Mouse (Mus musculus) skeletal muscle tissue, adult 2 months (tissue): ENCODE measurements around the gene Car5a.

Source experiments
- DNase-seq: peaks from one replicate; pipeline ENCODE4 v3.0.0-alpha.2; 2012; ENCODE audit warnings: low read depth, low spot score

Car5a gene

DNA sequence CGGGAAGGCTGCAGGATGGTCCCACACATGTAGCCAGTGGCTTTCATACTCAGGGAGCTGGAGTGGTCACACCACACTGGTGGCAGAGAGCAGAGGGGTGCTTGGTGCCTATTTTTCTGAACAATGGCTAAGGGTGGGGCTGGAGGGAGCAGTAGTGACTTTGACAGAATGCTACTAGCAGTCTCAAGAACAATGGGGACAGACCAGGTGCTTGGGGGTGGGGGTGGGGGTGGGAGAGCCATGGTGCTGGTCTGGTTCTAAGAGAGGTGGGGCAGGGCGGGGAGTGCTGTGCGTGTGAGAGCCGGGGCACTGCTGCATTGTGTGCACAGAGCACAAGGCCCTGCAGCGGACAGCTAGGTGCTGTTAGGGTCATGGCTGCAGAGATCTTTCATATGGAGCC, 62.8 kb downstream of the Car5a start:
- DNase-seq: no peak

DNA sequence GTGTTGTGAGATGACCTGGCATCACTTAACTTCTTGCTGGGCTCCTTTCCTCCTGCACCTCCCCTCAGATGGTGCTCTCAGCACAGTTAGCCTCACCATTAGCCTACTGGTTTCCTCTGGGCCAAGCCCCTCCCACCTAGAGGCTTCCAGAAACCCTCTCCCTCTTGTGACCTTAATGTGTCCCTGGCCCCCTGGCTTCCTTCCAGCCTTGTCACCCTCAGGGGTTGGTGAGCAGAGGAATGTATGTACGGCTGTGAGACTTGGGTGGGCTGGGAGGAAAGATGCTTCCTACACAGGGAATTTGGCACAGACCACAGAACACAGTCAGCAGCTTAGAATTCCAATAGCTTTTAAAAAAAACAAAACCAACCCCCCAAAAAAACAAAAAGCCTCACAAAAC, 63.9 kb downstream of the Car5a start:
- no peak for DNase-seq

DNA sequence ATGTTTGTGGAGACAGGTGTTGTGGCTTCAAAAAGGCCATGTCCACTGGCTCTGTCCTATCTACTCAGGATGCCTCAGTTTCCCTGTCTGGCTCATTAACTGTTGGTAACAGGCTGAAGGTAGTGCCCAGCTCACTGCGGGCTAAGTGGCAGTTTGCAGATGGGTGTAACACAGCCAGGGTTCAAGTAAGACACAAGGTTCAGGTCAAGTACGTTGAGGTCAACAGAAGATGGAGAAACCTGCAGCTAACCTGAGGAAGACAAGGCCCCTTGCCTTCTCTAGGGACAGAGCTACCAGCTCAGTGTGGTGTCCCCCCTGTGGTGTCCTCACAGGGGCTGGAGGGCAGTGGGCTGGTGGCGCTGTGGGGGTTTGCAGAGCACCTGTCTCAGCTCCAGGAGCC, 65.0 kb downstream of the Car5a start:
- no peak for DNase-seq

DNA sequence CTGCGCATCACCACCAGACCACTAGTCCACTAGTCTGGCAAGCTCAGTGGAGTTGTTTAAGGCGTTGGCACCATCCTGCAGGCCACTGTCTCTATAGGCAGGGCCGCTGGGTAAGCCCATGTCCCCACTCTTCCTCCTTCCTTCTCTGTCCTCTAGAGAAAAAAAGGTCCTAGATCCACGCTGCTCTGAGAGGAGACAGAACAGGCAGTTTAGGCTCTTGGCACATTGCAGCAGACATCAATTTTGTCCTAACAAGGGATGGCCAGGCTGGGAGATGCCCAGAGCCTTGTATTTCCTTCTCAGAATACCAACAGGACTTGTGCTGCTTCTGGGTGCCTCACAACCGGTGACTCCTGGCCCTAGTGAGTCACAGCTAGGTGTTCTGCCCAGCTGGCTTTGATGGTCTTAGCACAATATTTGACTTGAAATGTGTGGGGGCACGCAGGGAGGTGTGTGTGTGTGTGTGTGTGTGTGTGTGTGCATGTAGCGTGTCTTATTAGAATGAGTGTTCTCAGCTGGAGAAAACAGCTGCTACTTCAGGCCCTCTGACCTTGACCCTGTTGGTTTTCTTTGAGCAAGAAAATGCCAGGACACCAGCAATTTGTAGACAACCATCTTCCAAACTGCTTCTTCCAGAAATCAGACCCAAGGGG, 66.8 kb downstream of the Car5a start:
- DNase-seq: no peak

DNA sequence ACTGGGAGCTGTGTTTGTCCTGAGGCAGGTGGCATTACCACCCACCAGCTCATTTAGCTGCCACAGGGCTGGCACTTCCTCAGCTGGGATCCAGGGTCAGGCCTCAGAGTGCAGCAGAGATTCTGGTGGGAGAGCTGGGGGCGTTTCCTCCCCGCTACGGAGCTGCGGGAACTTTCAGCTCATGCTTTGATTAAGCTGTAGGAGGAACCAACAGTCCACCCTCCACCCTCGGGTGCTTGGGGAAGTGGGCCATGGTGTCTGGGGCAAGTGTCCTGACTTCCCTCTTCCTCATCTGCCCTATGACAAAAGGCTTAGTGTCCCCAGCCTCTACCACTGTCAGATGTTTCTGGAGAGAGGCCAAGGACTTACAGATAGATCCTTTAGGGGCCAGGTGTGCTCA, 67.5 kb downstream of the Car5a start:
- no peak for DNase-seq

DNA sequence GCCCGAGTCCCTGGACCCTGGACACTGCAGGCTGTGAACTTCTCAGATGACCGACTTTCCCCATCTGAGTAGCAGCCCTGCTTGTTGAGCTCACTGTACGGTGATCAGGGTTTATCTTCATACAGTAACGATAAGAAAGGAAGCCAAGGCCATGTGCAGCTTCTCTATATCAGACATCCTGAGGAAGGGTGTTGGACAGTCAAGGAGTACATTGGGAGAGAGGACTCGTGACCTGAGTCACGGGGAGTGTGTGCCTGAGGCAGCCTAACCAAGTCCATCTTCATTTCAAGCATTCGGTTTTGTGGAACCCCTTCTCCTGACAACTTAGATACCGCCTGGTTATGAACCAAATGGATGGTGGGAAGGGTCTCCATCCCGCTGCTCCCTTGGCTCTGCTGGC, 69.2 kb downstream of the Car5a start:
- DNase-seq: no peak

DNA sequence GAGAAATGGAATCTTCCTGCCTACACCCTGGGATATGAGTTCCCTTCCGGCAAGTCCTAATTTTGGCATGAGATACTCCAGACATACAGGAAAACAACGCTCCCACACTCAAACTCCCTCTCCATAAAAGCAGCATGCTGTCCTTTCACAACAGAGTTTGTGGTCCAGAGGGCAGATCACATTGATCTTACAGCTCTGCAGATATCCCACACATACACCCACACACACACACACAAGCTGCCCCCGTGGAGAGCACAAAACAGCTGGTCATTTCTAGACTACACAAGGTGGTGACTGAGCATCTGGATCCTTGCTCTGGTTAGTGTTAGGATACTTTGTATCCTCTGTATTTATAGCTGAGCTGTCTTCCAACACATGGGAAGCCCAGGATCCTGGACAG, 69.7 kb downstream of the Car5a start:
- DNase-seq: no peak

DNA sequence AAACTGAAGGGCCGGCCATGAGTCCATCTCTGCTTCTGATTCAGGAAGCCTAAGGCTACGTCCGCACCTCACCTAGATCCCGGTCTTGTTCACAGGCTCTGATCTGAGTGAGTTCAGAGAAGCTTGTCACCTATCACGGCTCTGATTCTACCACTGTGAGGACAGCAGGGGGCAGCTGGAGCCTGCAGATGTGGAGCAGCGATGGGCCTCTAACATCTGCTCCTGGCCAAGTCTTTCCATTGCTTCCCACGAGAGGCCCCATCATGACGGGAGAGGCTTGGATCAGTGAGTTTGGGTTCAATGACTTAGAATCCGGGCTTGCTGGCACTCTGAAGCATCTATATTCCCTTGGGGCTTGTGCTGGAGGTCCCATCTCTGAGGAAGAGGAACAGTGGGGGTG, 70.7 kb downstream of the Car5a start:
- DNase-seq: peak; percentile 56

DNA sequence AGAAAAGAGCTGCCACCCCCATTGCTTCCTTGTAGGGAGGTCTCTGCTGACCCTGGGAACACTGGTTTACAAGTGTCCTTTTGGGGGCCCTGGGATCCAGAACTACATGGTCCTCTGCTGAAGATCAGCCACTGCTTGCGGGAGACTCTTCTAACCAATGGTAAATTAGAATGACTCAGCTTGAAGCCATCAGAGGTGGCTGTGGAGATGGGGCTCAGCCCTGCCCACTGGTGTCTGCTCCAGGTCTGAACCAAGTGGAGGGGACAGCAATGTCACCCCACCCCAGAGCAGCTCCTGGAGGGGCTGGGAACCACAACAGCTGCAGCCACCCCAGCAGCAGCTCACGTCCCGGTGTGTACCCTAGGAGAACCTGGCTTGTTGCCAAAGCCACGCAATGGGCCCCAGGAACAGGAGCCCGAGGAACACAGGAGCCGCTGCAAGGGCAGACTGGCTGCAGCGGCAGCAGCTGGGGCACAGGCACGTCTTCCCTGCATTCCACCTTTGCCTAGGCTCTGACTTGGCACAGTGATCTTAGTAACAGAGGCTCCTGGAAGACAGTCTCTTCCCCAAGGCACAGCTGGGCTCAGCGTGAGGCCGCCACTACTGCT, 72.8 kb downstream of the Car5a start:
- DNase-seq: no peak

DNA sequence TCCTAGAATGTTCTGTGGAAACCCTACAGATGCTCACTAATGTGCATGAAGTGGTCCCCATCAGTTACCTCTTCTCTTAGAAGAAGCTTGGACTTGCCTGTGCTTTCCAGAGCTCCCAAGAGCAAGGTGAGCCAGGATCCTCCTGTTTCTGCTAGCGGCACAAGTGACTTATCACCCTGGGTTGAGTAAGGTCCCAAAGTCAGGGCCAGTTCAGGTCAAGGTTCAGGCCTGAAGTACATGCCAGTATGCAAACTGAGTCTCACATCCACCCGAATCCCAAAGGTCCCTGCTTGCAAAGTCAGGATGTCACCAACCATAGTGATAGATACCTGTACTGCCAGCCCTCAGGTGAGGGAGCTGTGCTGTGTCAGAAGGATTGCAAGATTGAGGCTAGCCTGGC, 74.5 kb downstream of the Car5a start:
- DNase-seq: no peak

DNA sequence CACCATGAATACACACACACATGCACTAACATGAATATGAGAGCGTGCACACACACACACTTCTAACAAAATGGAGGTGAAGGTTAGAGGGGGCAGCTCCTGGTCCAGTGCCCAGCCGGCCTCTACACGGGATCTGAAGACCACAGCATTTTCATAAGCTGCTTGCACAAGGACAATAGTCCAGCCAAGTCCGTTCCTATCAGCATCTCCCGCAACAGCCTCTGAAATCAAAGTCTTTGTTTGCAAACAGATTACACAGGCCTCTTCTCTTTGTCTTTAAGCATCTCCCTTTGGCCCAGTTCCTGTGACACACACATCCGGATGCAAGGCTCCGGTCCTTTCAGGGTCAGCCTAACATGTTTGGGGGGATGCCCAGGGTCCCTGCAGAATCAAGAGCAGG, 75.8 kb downstream of the Car5a start:
- no peak for DNase-seq

DNA sequence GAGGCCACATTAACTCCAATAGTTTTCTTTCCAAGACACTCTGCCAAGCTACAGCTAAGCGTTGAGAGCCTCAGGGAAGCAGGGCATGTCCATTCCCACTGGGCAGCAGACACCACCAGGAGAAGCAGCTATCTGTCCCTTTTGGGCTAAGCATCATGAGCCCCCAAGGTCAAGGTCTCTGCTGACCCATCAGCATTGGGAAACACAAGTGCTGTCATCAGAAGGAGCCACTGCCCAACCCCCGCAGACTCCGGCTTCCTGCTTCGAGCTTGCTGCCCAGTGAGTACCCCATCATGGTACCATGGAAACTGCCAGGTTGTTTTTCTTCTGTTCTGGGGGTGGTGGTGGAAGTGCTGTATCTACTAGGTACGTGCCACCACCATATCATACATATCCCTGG, 76.5 kb downstream of the Car5a start:
- no peak for DNase-seq
